Mouse (Mus musculus) liver, embryonic 16.5 days (tissue): ENCODE measurements around the gene Gm20458. TPM values are rescaled to one million over a fixed set of nuclear protein-coding genes. Genes with fewer than 3 reads are reported as not detected.
A peak's percentile ranks its signal among the peaks of the same experiment; 100 is the strongest.

Experiments
- ATAC-seq: fragments of 200-750 bp; cut with Nextera tagmentation; 2 replicates; pipeline ENCODE4 v1.8.0; 2017; ENCODE audit warnings: low read depth, mild to moderate bottlenecking, moderate number of reproducible peaks, moderate library complexity
- H3K27ac ChIP-seq: fragments of 300-500 bp; sonication (generic); 2 replicates; pipeline ENCODE4 v1.5.1; 2014; ENCODE audit warnings: mild to moderate bottlenecking, low read length
- H3K27me3 ChIP-seq: fragments of 300-500 bp; sonication (generic); 2 replicates; pipeline ENCODE4 v1.6.1; 2014; ENCODE audit warnings: low read depth, low read length, mixed read lengths; ENCODE audit not compliant: control insufficient read depth, insufficient read depth
- H3K36me3 ChIP-seq: fragments of 300-500 bp; sonication (generic); 2 replicates; pipeline ENCODE4 v1.6.1; 2014; ENCODE audit warnings: mild to moderate bottlenecking; ENCODE audit not compliant: control insufficient read depth, insufficient read depth
- H3K4me1 ChIP-seq: fragments of 300-500 bp; sonication (generic); 2 replicates; pipeline ENCODE4 v1.6.1; 2014; ENCODE audit warnings: low read depth, low read length, mixed read lengths; ENCODE audit not compliant: control insufficient read depth
- H3K4me2 ChIP-seq: fragments of 300-500 bp; sonication (generic); 2 replicates; pipeline ENCODE4 v1.6.1; 2014; ENCODE audit warnings: low read depth, low read length, mixed read lengths
- H3K4me3 ChIP-seq: fragments of 300-500 bp; sonication (generic); 2 replicates; pipeline ENCODE4 v1.5.1; 2014; ENCODE audit warnings: low read depth, mild to moderate bottlenecking, low read length
- H3K9ac ChIP-seq: fragments of 300-500 bp; sonication (generic); 2 replicates; pipeline ENCODE4 v1.6.1; 2014; ENCODE audit warnings: low read depth, low read length
- H3K9me3 ChIP-seq: fragments of 300-500 bp; sonication (generic); replicated peaks from 2 replicates; pipeline ENCODE4 v1.6.1; 2016; ENCODE audit warnings: low read length; ENCODE audit not compliant: control insufficient read depth
- WGBS: fragments of 180-500 bp; shearing (Covaris S2); extraction: QIAGEN DNeasy Blood & Tissue Kit; methylation state at CpG from one replicate; pipeline ENCODE4 v1.1.7; 2014; ENCODE audit not compliant: insufficient replicate concordance; 5-methylcytosine and 5-hydroxymethylcytosine counted together
- polyA plus RNA-seq: library from polyadenylated mRNA; unstranded; fragments of >200 nt; fragmentation: Nextera tagmentation; extraction: Ambion mirVana; gene quantifications from 2 replicates; pipeline ENCODE4 v1.2.1, GENCODE M21; 2015

The Gm20458 gene
- polyA plus RNA-seq, 1 experiment from 2014 or later = 5.6 TPM

- Histone ChIP-seq H3K36me3 (no peaks in the 10 kb centered on the region), H3K27me3 (no peaks in the 10 kb centered on the region), H3K4me3 (no peak overlapping the region), H3K4me2 (no peak overlapping the region), H3K9ac (no peak overlapping the region), H3K9me3 (no peaks in the 10 kb centered on the region), H3K27ac (no peak overlapping the region), H3K4me1 (no peaks in the 10 kb centered on the region)
- 21% methylated on average over 10 of the region's 10 CpGs for WGBS
- ATAC-seq = no peak
Measured at GRCm38 (mm10) chr2:164470254-164470653, 9.5 kb downstream of the Gm20458 start.

- Histone ChIP-seq H3K27ac (no peak within 1 kb of the TSS), H3K9me3 (no peaks in the 10 kb centered on the region), H3K9ac (no peak within 1 kb of the TSS), H3K4me2 (no peak within 1 kb of the TSS), H3K27me3 (no peaks in the 10 kb centered on the region), H3K36me3 (no peaks in the 10 kb centered on the region), H3K4me1 (no peaks in the 10 kb centered on the region), H3K4me3 (no peak within 1 kb of the TSS)
- ATAC-seq = no peak
- 72% methylated on average over 6 of the region's 6 CpGs for WGBS
Measured at GRCm38 (mm10) chr2:164473624-164474023, 12.9 kb downstream of the Gm20458 start, which contains the start of gene Trp53tg5. Gene Trp53tg5, minus strand, starts transcription at chr2:164473724.

- peak within 1 kb of the TSS; percentile 76 for H3K4me2 ChIP-seq
- H3K4me3 ChIP-seq = peak within 1 kb of the TSS; percentile 62
- ATAC-seq = peak; percentile 37; the same call in 1 of the 2 replicates
- no peaks in the 10 kb centered on the region for H3K36me3 ChIP-seq
- no peak within 1 kb of the TSS for H3K27ac ChIP-seq
- H3K9me3 ChIP-seq = no peaks in the 10 kb centered on the region
- no peaks in the 10 kb centered on the region; the same call in 1 of the 2 replicates for H3K4me1 ChIP-seq
- WGBS = 5% methylated on average over 26 of the region's 26 CpGs
- H3K27me3 ChIP-seq = peaks cover 33% of the 10 kb centered on the region
- H3K9ac ChIP-seq = peak within 1 kb of the TSS; percentile 47; the same call in 1 of the 2 replicates
Measured at GRCm38 (mm10) chr2:164485681-164486257, 25.0 kb downstream of the Gm20458 start, which contains the start of gene Dbndd2. Gene Dbndd2, plus strand, starts transcription at chr2:164486106.

GRCm38 (mm10) chr2:164486258-164487114 is 25.7 kb downstream of the Gm20458 start:
- Histone ChIP-seq H3K27ac (no peak overlapping the region), H3K9ac (peak overlapping the region; percentile 47; the same call in 1 of the 2 replicates), H3K4me1 (no peaks in the 10 kb centered on the region; the same call in 1 of the 2 replicates), H3K4me3 (peak overlapping the region; percentile 62), H3K4me2 (peak overlapping the region; percentile 76), H3K36me3 (no peaks in the 10 kb centered on the region), H3K9me3 (no peaks in the 10 kb centered on the region), H3K27me3 (peaks cover 33% of the 10 kb centered on the region)
- WGBS = 1% methylated on average over 73 of the region's 90 CpGs
- ATAC-seq = peak; percentile 39; the same call in 1 of the 2 replicates

GRCm38 (mm10) chr2:164487115-164487527 is 26.4 kb downstream of the Gm20458 start:
- Histone ChIP-seq H3K4me1 (no peaks in the 10 kb centered on the region; the same call in 1 of the 2 replicates), H3K9ac (peak overlapping the region; percentile 47; the same call in 1 of the 2 replicates), H3K27me3 (peaks cover 33% of the 10 kb centered on the region), H3K36me3 (no peaks in the 10 kb centered on the region), H3K9me3 (no peaks in the 10 kb centered on the region), H3K4me3 (peak overlapping the region; percentile 62), H3K4me2 (peak overlapping the region; percentile 76), H3K27ac (no peak overlapping the region)
- whole genome bisulfite sequencing = 11% methylated on average over 11 of the region's 11 CpGs
- ATAC-seq = no peak

GRCm38 (mm10) chr2:164487812-164488211 is 27.0 kb downstream of the Gm20458 start:
- Histone ChIP-seq H3K36me3 (no peaks in the 10 kb centered on the region), H3K27me3 (peaks cover 33% of the 10 kb centered on the region)

GRCm38 (mm10) chr2:164494126-164494525 is 33.4 kb downstream of the Gm20458 start:
- ATAC-seq = no peak
- no peaks in the 10 kb centered on the region for H3K27me3 ChIP-seq
- H3K9ac ChIP-seq = no peak overlapping the region
- peaks cover 14% of the 10 kb centered on the region for H3K4me1 ChIP-seq
- H3K36me3 ChIP-seq = no peaks in the 10 kb centered on the region
- WGBS = 42% methylated on average over 2 of the region's 2 CpGs
- H3K27ac ChIP-seq = no peak overlapping the region
- no peak overlapping the region for H3K4me3 ChIP-seq
- no peaks in the 10 kb centered on the region for H3K9me3 ChIP-seq
- no peak overlapping the region for H3K4me2 ChIP-seq

More at GRCm38 (mm10) chr2:164487812-164488211, 27.0 kb downstream of the Gm20458 start:
- no peak for ATAC-seq
- no peak overlapping the region for H3K9ac ChIP-seq
- H3K4me3 ChIP-seq = no peak overlapping the region
- WGBS = 62% methylated on average over 9 of the region's 9 CpGs
- H3K9me3 ChIP-seq = no peaks in the 10 kb centered on the region
- no peak overlapping the region for H3K4me2 ChIP-seq
- no peaks in the 10 kb centered on the region; the same call in 1 of the 2 replicates for H3K4me1 ChIP-seq
- H3K27ac ChIP-seq = no peak overlapping the region

GRCm38 (mm10) chr2:164496331-164496730 is 35.6 kb downstream of the Gm20458 start:
- WGBS = 20% methylated on average over 1 of the region's 1 CpGs
- no peak overlapping the region for H3K9ac ChIP-seq
- H3K36me3 ChIP-seq = peaks cover 5% of the 10 kb centered on the region
- ATAC-seq = no peak
- H3K27ac ChIP-seq = no peak overlapping the region
- peaks cover 14% of the 10 kb centered on the region for H3K4me1 ChIP-seq
- no peaks in the 10 kb centered on the region for H3K27me3 ChIP-seq
- peak overlapping the region; percentile 93; the same call in 1 of the 2 replicates for H3K4me2 ChIP-seq
- no peak overlapping the region for H3K4me3 ChIP-seq
- no peaks in the 10 kb centered on the region for H3K9me3 ChIP-seq
